Mouse (Mus musculus) granulocyte monocyte progenitor cell, adult 5-6 weeks (primary cell): ENCODE results near the gene Selenop. TPM values are rescaled to one million over a fixed set of nuclear protein-coding genes. Genes with fewer than 3 reads are reported as not detected.

Source experiments
- ATAC-seq: replicated peaks from 2 replicates; pipeline ENCODE4 v1.8.0; 2016; ENCODE audit warnings: mild to moderate bottlenecking, moderate TSS enrichment, inconsistent platforms; ENCODE audit not compliant: poor library complexity, severe bottlenecking
- total RNA-seq, 2 experiments: library from RNA; stranded (forward) in 1 of 2; stranded (reverse) in 1 of 2; fragments of 200-712, 200-1000 nt in 1 of 2; fragments of >200 nt in 1 of 2; fragmentation: Nextera tagmentation in 1 of 2; gene quantifications; 2 replicates each; pipeline ENCODE4 v1.2.3; 2014 to 2017

Gene Selenop
- total RNA-seq, 2 experiments from 2014 or later: 38.1 to 90.6 TPM

DNA sequence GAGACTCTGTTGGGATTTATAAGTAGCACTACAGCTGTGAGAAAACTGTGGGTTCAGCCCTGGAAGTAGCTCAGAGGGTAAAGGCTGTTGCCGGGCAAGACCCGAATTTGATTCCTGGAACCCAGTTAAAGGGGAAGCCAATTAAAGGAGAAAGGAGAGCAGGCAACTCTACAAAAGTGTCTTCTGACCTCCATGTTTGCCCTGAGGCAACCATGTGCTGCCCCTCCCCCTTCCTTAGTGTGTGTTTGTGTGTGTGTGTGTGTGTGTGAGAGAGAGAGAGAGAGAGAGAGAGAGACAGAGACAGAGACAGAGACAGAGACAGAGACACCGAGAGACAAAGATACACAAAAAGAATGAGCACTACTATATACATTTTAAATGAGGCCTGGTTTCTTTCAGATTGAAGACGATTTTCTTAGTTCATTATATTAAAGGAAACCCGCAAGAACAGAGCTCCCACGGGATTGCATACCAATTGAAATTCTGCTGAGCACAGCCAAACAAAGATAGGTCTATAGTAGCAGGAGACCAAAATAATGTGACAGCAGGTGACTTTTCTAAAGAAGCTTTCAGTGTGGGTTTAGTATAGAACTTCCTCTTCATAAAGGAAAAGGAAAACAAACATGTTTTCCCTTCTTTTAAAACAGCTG, 1.8 kb downstream of the Selenop start:
- ATAC-seq: no peak

DNA sequence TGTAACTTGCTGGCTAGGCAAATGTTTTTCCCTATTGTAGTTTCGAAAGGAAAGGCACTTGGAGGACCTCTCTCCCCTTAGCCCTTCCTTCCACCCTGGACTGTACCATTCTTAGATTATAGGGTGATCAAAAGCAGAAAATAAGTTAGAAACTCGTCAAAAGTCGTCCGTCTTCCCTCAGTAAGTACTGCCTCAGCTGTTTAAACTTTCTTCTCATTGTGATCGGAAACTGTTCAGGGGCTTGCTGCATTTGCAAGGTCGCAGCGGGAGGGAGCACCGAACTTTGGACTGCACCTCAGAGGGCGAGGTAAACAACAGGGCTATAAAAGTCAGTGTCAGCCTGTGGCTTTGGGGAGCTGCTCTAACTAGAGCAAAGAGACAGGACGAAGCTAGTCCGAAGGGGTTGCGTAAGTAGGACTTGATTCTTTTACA, 2.3 kb downstream of the Selenop start:
- ATAC-seq: peak; percentile 89

- ATAC-seq: peak; percentile 15; the same call in 1 of the 2 replicates
Measured at GRCm38 (mm10) chr15:3271216-3271615, 2.9 kb downstream of the Selenop start.

GRCm38 (mm10) chr15:3273191-3273590, 4.8 kb downstream of the Selenop start:
- no peak for ATAC-seq

- ATAC-seq: 0 out of 2 replicates have a peak, but pooled peaks have one; percentile 35
Measured at GRCm38 (mm10) chr15:3277391-3277790, 9.0 kb downstream of the Selenop start.

GRCm38 (mm10) chr15:3279242-3279641, 10.9 kb downstream of the Selenop start:
- no peak for ATAC-seq

DNA sequence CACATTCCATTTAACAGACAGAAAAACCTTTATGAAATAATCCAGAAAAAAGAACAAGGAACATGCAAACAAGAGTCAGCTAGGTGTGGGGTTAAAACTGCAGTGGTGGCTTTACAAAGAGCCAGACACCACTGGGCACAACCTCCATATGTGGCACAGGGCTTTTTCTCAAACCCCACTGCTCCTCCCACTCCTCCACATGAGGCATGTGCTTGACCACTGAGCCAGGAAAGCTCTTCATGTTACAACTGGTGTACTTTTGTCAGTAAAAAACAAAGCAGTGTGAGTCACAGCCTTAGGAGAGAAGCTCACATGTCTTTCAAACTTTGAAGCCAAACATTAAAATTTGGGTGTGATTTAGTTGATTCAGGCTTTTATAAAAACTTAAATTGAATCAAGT, 12.9 kb downstream of the Selenop start:
- no peak for ATAC-seq

- no peak for ATAC-seq
Measured at GRCm38 (mm10) chr15:3281737-3282136, 13.4 kb downstream of the Selenop start.

DNA sequence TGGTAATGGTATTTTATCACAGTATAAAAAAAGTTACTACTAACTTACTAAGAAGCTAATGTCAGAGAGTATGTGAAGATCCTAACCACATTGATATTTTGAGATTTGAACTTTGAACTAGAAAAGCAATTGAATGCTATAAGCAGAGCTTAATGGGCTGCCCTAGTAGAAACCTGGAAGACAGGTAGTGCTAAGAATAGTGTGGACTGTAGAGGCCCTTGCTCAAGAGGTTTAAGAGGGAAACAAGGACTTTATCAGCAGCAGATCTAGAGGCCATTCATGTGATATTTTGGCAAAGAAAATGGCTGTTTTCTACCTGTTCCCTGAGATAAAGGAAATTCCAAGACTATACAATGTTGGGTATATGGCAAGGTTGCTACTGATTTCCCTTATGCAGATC, 17.7 kb downstream of the Selenop start:
- no peak for ATAC-seq

DNA sequence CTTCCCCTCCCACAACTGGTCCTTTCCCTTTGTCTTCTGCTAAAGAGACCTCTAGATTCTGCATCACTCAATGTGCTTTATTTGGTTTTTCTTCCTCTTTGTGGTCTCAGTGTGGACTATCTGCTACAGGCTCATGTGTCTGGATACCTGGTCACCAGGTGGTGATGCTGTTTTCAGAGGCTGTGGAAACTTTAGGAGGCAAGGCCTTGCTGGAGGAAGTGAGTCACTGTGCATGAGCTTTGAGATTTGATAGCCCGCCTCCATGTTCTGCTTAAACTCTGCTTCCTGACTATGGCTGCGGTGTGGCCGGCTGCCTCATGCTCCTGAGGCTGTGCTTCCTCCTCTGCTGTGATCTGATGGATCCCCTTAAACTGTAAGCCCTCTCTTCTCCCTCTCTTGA, 22.1 kb downstream of the Selenop start:
- ATAC-seq: peak; percentile 35

DNA sequence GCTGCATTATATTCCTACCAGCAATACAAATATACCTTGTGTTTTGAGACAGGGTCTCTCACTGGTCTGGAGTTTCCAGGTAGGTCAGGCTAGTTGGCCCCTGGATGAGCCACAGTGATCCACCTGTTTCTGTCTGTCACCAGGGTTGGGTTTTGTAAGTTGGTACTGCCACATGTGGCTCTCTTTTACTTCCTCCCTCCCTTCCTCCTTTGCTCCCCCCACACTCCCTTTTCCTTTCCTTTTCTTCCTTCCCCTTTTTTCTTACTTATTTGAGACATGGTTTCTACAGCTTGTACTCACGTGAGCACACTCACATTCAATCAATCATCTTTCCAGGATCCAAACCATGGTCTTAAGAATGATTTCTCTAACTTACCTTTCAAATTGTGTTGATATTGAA, 25.1 kb downstream of the Selenop start:
- peak; percentile 76 for ATAC-seq

GRCm38 (mm10) chr15:3295986-3296385, 27.6 kb downstream of the Selenop start:
- no peak for ATAC-seq

GRCm38 (mm10) chr15:3297615-3298014, 29.3 kb downstream of the Selenop start:
- no peak for ATAC-seq

DNA sequence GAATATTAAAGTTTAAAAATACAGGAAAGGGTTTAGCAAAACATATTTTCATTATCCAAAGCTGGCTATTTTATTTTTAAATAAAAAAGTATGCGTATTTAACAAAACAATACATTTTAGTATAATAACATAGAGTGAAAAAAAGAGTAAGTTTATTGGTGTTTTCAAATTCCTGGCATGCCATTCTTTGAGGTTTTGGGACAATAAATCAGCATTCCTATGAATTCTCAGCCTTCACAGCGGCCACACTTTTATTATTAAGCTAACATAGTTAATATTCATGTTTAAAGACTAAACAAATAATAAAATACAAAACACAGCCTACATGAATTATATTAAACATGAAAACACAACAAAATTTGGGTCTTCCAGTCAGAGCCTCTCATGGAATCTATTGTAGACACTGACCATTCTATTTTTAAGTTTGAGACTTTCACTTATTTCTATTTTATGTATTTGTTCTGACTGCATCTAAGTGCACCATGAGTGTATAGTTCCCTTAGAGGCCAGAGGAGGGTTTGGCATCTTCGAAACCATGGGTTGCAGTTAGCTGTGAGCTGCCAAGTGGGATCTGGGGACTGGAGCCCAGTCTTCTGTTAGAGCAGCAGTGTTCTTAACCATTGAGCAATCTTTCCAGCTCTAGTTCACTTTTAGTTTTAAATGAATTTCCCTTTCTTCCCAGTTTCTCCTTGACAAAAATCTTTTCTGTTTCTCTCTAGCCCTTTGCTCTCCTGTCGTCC, 32.2 kb downstream of the Selenop start:
- no peak for ATAC-seq

DNA sequence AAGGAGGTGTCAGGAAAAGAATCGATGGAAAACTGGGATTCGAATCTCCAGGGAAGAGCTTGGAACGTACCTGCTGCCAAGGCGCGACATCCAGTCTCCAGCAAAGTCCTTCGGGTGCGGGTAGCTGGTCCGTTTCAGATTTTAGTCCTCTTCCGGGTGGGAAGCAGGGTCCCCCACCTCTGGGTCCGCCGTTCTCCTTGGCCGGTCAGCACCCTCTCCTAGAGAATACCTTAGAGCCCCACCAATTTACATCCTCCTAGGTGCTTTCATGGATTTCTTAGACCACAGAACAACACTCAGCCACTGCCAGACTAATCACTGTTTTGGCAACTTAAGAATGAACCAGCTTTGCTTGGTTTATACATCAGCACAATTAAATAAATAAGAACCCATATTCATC, 35.1 kb downstream of the Selenop start, which contains the start of gene Ccdc152:
Gene Ccdc152 (minus strand): TSS at position 101 of the 400 bp plus-strand sequence.
- ATAC-seq: no peak

DNA sequence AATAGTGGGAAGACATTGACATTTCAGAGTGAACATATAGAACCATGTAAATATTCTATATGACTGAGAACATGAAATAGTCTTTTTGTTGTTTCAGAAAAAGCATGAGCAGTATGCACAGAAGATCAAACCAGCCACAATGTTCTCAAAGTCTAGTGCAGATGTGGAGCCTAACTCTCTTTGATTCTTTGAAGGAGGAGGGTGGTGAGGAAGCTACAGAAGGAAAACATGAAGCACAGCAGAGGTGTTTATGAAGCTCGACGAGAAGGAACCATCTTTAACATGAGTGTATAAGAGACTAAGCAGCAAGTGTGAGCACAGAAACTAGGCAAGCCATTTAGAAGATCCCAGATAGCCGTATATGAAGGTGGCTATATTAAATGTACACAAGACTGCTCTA, 41.5 kb downstream of the Selenop start:
- no peak for ATAC-seq

DNA sequence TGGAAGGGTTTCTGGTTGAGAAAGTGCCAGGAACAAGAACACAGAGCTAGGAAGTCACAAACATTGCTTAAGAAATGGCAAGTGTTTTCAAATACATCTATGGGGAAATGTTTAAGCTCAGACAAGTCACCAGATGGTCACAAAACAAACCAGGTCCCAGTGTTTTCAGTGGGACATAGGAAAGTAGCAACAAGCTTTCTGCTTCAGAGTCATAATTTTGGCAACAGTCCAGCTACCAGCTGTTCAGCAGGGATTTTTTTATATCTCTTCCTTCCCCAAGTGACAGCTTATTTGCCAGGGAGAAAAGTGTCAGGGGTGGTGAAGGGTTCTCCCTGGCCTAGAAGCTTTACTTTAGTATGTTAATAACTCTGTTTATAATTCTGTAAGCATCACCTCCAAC, 44.6 kb downstream of the Selenop start:
- ATAC-seq: no peak

DNA sequence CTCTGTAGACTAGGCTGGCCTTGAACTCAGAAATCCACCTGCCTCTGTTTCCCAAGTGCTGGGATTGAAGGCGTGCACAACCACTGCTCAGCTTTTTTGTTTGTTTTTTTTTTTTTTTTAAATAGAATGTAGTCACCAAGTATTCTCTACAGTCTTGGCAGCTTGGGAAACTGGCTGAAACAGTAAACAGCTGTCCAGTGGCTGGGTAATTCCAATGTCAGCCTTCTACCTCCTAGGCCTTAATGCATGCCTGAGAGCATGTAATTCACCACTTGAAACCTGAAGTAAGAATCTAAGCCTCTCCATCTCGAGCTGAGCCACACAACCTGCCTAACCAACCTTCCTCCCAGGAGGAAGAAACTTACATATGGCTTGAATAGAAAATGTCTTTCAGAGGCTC, 48.3 kb downstream of the Selenop start:
- no peak for ATAC-seq

GRCm38 (mm10) chr15:3319929-3320328, 51.6 kb downstream of the Selenop start:
- ATAC-seq: no peak

DNA sequence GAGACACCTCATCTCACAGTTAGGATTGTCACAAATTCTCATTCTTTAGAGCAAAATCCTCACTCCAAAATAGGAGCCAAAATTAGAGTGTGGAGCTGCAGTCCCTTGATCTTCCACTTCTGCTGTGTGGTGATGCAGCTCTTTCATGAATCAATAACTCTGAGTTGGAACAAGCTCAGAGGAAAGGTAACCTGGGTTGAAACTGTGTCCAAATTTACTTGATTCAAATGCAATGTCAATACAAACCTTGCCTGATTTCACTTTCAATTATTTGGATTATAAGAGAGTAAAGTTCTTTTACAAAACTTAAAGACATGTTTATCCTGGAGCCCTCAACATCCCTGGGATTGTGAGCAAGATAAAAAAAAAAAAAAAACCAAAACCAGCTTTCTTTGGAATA, 54.7 kb downstream of the Selenop start:
- no peak for ATAC-seq
